Mouse (Mus musculus) myocyte (in vitro differentiated cells): ENCODE measurements at regions not wholly inside any gene's neighbourhood (a gene's known extent, or its start where the extent isn't known, plus 50 kb on each side); places are given as distances from the start of the nearest gene placed in this dataset.

Experiments
- CEBPB ChIP-seq: IDR thresholded peaks from 2 replicates; pipeline ENCODE4 v1.6.1; 2011; ENCODE audit warnings: mild to moderate bottlenecking, moderate library complexity; ENCODE audit not compliant: poor library complexity, insufficient read depth, severe bottlenecking
- E2F4 ChIP-seq: IDR thresholded peaks from one replicate; pipeline ENCODE4 v1.6.1; 2011; ENCODE audit warnings: mild to moderate bottlenecking, control low read depth, moderate library complexity; ENCODE audit not compliant: insufficient read depth
- MAX ChIP-seq: IDR thresholded peaks from one replicate; pipeline ENCODE4 v1.6.1; 2011; ENCODE audit warnings: low read depth, mild to moderate bottlenecking, control low read depth
- POLR2A ChIP-seq: IDR thresholded peaks from one replicate; pipeline ENCODE4 v1.6.1; 2011; ENCODE audit warnings: low read depth, mild to moderate bottlenecking, control low read depth, moderate library complexity; ENCODE audit not compliant: insufficient read length
- SRF ChIP-seq: IDR thresholded peaks from one replicate; pipeline ENCODE4 v1.6.1; 2011; ENCODE audit warnings: low read depth; ENCODE audit not compliant: control insufficient read depth, insufficient read length
- TCF12 ChIP-seq: IDR thresholded peaks from one replicate; pipeline ENCODE4 v1.6.1; 2011; ENCODE audit warnings: mild to moderate bottlenecking, control low read depth; ENCODE audit not compliant: poor library complexity, insufficient read depth, severe bottlenecking
- TCF3 ChIP-seq: IDR thresholded peaks from one replicate; pipeline ENCODE4 v1.6.1; 2011; ENCODE audit warnings: low read depth, control low read depth; ENCODE audit not compliant: insufficient read length
- USF1 ChIP-seq: IDR thresholded peaks from one replicate; pipeline ENCODE4 v1.6.1; 2011; ENCODE audit warnings: low read depth, mild to moderate bottlenecking, control low read depth, moderate library complexity

- no peak for TF ChIP-seq POLR2A
- no peak for TF ChIP-seq TCF3
- TF ChIP-seq E2F4: no peak
- TF ChIP-seq USF1: no peak
- no peak for TF ChIP-seq TCF12
- TF ChIP-seq SRF: no peak
- TF ChIP-seq CEBPB: no peak
- TF ChIP-seq MAX: no peak
Observed at GRCm38 (mm10) chr15:10011289-10012234, 165.5 kb upstream of the Prlr start.
